Mouse (Mus musculus) heart, embryonic 15.5 days (tissue): ENCODE measurements around the gene Rcl1. TPM values are rescaled to one million over a fixed set of nuclear protein-coding genes. Genes with fewer than 3 reads are reported as not detected.

Source experiments
- ATAC-seq: fragments of 200-750 bp; cut with Nextera tagmentation; replicated peaks from 2 replicates; pipeline ENCODE4 v1.8.0; 2017; ENCODE audit warnings: low read depth, moderate TSS enrichment; ENCODE audit not compliant: insufficient number of reproducible peaks, insufficient read depth, low FRiP score
- H3K27ac ChIP-seq: fragments of 300-500 bp; sonication (generic); 2 replicates; pipeline ENCODE4 v1.5.1; 2015; ENCODE audit warnings: mild to moderate bottlenecking, inconsistent platforms
- H3K27me3 ChIP-seq: fragments of 300-500 bp; sonication (generic); 2 replicates; pipeline ENCODE4 v1.6.1; 2015; ENCODE audit warnings: inconsistent platforms
- H3K36me3 ChIP-seq: fragments of 300-500 bp; sonication (generic); 2 replicates; pipeline ENCODE4 v1.6.1; 2015; ENCODE audit warnings: mild to moderate bottlenecking, inconsistent platforms
- H3K4me1 ChIP-seq: fragments of 300-500 bp; sonication (generic); replicated peaks from 2 replicates; pipeline ENCODE4 v1.6.1; 2015; ENCODE audit warnings: inconsistent platforms
- H3K4me2 ChIP-seq: fragments of 300-500 bp; sonication (generic); 2 replicates; pipeline ENCODE4 v1.6.1; 2015; ENCODE audit warnings: inconsistent platforms, mild to moderate bottlenecking, moderate library complexity
- H3K4me3 ChIP-seq: fragments of 300-500 bp; sonication (generic); 2 replicates; pipeline ENCODE4 v1.5.1; 2015; ENCODE audit warnings: mild to moderate bottlenecking, inconsistent platforms
- H3K9ac ChIP-seq: fragments of 300-500 bp; sonication (generic); 2 replicates; pipeline ENCODE4 v1.6.1; 2015; ENCODE audit warnings: mild to moderate bottlenecking, inconsistent platforms
- H3K9me3 ChIP-seq: fragments of 300-500 bp; sonication (generic); replicated peaks from 2 replicates; pipeline ENCODE4 v1.6.1; 2016; ENCODE audit warnings: inconsistent platforms
- WGBS: fragments of 180-500 bp; shearing (Covaris S2); methylation state at CpG from one replicate; pipeline ENCODE4 v1.1.7; 2015; ENCODE audit warnings: mixed read lengths; 5-methylcytosine and 5-hydroxymethylcytosine counted together
- polyA plus RNA-seq: library from polyadenylated mRNA; unstranded; fragments of >200 nt; fragmentation: Nextera tagmentation; extraction: Ambion mirVana; gene quantifications from 2 replicates; pipeline ENCODE4 v1.2.1, GENCODE M21; 2015

Gene Rcl1
- polyA plus RNA-seq, 1 experiment from 2014 or later = 14.2 TPM

DNA sequence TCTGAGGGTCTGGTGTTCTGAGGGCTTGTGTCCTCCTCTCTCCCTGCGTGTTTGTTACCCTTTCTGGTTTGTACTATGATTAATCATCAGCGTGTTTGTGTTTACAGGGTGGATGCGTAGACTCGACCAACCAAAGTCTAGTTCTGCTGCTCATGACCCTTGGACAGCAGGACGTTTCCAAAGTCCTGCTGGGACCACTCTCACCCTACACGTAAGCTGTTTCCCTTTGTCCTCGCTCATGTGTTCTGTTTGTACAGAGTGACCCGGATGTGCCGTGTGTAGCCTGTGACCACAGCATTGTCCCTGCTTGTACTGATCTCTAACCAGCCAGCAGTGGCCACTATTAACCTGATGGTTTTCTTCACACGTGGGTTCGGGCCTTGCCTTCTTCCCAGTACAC, 33.1 kb downstream of the Rcl1 start:
- peaks cover 31% of the 10 kb centered on the region for H3K36me3 ChIP-seq
- H3K4me3 ChIP-seq = no peak overlapping the region
- WGBS = 91% methylated on average over 11 of the region's 11 CpGs
- H3K4me1 ChIP-seq = 0 out of 2 replicates have a peak, but pooled peaks cover 2% of the 10 kb centered on the region
- no peaks in the 10 kb centered on the region for H3K27me3 ChIP-seq
- no peak overlapping the region for H3K9ac ChIP-seq
- ATAC-seq = no peak
- no peak overlapping the region for H3K4me2 ChIP-seq
- no peak overlapping the region for H3K27ac ChIP-seq
- H3K9me3 ChIP-seq = no peaks in the 10 kb centered on the region

DNA sequence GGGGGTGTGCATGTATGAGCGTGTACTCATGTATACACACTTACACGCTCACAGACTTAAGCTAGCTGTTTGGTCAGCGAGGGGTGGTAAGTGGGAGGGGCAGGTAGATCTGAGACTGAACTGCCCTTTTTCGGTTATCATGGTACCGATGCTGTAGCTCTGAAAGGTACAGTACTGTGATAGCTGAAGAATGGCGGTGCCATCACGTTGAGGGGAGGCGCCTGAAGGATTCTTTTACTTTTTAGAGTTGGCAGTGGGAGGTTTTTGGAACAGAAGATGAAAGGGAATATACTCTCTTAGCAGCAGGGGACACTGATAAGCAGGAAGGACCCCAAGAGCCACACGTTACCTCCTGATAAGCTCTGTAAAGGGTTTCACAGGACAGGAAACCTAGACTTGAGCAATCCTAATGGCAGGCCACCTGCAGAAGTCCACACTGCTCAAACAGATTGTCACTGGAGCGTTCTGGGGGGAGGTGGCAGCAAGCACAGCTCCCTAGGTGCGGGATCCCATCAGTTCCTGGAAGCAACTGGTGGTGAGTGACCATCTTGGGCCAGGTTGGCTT, 34.1 kb downstream of the Rcl1 start:
- Histone ChIP-seq H3K36me3 (peaks cover 31% of the 10 kb centered on the region), H3K27ac (no peak overlapping the region), H3K4me1 (0 out of 2 replicates have a peak, but pooled peaks cover 2% of the 10 kb centered on the region), H3K27me3 (no peaks in the 10 kb centered on the region), H3K9me3 (no peaks in the 10 kb centered on the region), H3K9ac (no peak overlapping the region), H3K4me2 (no peak overlapping the region), H3K4me3 (no peak overlapping the region)
- no peak for ATAC-seq
- 73% methylated on average over 11 of the region's 11 CpGs for WGBS

DNA sequence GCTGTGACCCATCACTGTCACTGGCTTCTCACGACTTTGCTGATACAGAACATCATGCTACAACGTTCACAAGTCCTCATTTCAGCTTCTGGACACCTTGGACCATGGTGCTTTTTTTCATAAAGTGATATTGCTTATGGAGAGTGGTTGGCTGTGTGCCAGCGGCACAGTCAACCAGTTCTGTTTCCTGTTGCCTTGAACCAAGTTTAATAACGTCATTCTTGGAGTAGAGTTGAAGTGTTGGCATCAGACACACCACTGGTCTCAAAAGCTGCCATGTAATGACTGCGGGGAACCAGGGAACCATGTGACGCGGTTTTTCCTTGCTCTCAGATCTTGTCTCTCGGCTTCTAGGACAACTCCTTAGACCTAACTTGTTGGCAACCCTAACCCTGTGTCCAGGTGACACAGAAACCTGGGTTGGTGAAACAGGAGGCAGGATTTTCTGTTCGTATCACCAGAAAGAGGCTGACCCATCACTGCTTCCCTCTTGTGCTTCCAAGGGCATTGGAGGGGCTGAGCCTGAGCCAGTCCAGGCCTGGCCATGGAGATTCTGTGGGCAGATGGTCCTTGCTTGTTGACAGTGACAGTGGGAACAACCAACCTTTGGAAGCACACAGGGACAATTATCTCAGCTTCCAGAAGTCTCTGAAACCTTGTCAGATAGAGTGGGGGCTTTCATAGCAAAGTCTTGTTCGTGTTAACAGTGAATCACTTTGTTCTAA, 37.5 kb downstream of the Rcl1 start:
- no peak for ATAC-seq
- H3K36me3 ChIP-seq = peaks cover 20% of the 10 kb centered on the region; the same call in 1 of the 2 replicates
- 0 out of 2 replicates have a peak, but pooled peaks cover 2% of the 10 kb centered on the region for H3K4me1 ChIP-seq
- H3K27ac ChIP-seq = no peak overlapping the region
- no peak overlapping the region for H3K4me3 ChIP-seq
- 69% methylated on average over 10 of the region's 10 CpGs for WGBS
- no peaks in the 10 kb centered on the region for H3K27me3 ChIP-seq
- no peak overlapping the region for H3K9ac ChIP-seq
- H3K4me2 ChIP-seq = no peak overlapping the region
- H3K9me3 ChIP-seq = no peaks in the 10 kb centered on the region

DNA sequence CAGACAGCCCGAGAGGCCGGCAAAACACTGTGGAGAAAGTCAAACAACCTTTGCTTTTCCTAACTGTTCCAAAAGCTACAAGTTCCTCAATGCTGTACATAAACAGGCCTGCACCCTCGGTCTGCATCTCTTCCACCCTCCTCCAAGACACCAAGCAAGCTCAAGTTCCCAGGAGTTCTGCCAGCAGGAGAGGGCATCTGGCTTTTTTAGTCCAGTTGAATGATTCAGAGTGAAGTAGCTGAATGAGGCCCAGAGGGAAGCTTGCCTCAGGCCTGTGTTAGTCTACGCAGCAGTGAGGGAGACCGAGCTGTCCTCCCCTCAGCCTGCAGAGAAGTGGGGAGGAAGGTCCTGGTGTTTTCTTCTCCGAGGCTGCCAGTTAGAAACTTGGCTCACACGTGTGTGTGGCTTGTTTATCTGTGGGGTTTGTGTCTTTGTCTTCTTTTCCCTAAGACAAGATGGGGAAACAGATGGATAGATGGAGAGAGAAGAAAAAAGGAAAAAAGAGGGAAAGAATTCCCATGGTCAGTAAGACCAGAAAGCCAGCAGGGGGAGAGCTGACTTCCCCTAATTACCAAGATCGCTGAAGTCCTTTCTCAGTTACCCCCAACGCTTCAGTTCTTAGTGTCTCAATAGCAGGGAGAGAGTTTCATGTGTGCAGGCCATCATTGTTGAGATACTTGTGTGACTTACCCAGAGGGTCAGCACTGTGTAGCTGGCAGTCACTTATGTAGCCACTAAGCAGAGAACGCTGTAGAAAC, 38.7 kb downstream of the Rcl1 start:
- no peak for ATAC-seq
- Histone ChIP-seq H3K9ac (no peak overlapping the region), H3K4me1 (0 out of 2 replicates have a peak, but pooled peaks cover 2% of the 10 kb centered on the region), H3K4me2 (no peak overlapping the region), H3K27ac (no peak overlapping the region), H3K9me3 (no peaks in the 10 kb centered on the region), H3K4me3 (no peak overlapping the region), H3K27me3 (no peaks in the 10 kb centered on the region), H3K36me3 (peaks cover 14% of the 10 kb centered on the region; the same call in 1 of the 2 replicates)
- WGBS = 74% methylated on average over 10 of the region's 10 CpGs

DNA sequence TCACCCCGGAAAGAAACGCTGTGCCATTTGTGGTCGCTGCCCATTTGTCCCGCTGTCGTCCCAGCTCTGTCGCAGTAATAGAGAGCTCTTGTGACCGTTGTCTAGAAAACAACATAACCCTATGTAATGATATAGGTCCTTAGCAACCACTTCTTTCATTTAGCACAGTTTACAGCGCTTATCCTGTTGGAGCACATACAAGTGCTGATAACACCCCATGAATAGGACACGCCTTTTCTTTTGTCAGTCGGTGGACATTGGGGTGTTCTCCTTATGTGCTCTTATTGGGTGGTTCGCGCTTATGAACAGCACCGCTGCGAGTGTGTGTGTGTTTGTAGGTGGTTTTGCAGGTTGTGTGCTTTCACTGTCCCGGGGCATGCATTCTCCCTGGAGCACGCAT, 39.8 kb downstream of the Rcl1 start:
- WGBS = 76% methylated on average over 16 of the region's 16 CpGs
- H3K36me3 ChIP-seq = peaks cover 12% of the 10 kb centered on the region; the same call in 1 of the 2 replicates
- no peaks in the 10 kb centered on the region for H3K27me3 ChIP-seq
- no peak overlapping the region for H3K27ac ChIP-seq
- no peaks in the 10 kb centered on the region for H3K9me3 ChIP-seq
- H3K4me3 ChIP-seq = no peak overlapping the region
- H3K9ac ChIP-seq = no peak overlapping the region
- H3K4me2 ChIP-seq = no peak overlapping the region
- ATAC-seq = no peak
- 0 out of 2 replicates have a peak, but pooled peaks cover 2% of the 10 kb centered on the region for H3K4me1 ChIP-seq

DNA sequence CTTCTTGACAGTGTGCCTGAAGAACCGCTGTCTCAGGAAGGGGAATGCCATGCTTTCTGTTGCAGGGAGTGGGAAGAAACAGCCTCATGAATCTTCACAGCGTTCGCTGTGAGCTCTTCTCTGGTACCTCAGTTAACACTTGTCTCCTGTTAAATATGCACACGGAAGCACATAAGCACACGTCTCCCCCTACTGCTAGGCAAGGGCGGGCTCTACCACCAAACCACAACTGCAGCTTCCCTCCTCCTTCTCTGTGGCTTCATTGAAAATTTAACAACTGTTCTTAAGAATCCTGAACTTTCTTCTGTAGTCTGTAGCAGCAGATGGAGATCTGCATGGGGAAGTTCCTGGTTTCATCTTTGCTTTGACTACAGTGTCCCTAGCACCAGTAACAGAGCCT, 41.1 kb downstream of the Rcl1 start:
- Histone ChIP-seq H3K9ac (no peak overlapping the region), H3K36me3 (peaks cover 9% of the 10 kb centered on the region; the same call in 1 of the 2 replicates), H3K27ac (no peak overlapping the region), H3K4me1 (0 out of 2 replicates have a peak, but pooled peaks cover 2% of the 10 kb centered on the region), H3K27me3 (no peaks in the 10 kb centered on the region), H3K4me3 (no peak overlapping the region), H3K9me3 (no peaks in the 10 kb centered on the region), H3K4me2 (no peak overlapping the region)
- 85% methylated on average over 6 of the region's 6 CpGs for whole genome bisulfite sequencing
- ATAC-seq = no peak

DNA sequence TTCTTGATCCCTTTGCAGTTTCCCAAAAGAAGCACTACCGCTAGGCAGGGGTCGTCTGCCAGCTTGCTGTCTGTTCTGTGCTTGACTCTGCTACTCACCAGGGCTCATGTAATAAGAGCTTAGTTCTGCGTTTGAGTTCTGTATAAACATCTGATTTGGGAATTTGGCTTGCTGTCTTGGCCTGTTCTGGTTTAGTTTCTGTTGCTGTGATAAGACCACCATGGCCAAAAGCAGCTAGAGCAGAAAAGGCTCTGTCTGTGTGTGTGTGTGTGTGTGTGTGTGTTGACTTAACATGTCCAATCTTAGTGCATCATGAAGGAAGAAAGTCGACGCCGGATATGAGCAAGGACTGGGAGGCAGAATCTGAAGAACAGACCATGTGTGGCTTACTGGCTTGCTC, 44.2 kb downstream of the Rcl1 start:
- Histone ChIP-seq H3K4me3 (no peak overlapping the region), H3K36me3 (peaks cover 9% of the 10 kb centered on the region; the same call in 1 of the 2 replicates), H3K9ac (no peak overlapping the region), H3K9me3 (no peaks in the 10 kb centered on the region), H3K27ac (no peak overlapping the region), H3K4me1 (no peaks in the 10 kb centered on the region), H3K4me2 (no peak overlapping the region), H3K27me3 (no peaks in the 10 kb centered on the region)
- WGBS = 75% methylated on average over 6 of the region's 6 CpGs
- no peak for ATAC-seq

DNA sequence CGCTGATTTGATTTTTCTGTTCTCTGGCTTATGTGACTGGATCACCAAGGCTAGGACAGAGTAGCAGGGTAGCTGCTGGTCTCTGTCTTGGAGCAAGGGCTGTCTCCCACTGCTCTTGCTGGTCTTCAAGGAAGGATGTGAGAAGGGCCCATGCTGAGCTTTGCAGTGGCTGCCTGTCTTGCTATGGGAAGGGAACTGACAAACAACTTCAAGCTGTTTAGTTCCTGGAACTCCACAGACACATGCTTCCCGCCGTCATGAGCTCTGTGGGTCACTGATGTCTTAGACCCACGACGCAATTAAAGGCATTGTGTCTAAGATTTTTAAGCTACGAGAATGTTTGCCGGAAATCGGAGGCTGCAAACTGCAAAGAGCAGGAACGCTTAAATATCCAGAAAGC, 45.6 kb downstream of the Rcl1 start:
- no peak overlapping the region for H3K4me2 ChIP-seq
- H3K27me3 ChIP-seq = no peaks in the 10 kb centered on the region
- no peak overlapping the region for H3K9ac ChIP-seq
- H3K36me3 ChIP-seq = peaks cover 9% of the 10 kb centered on the region; the same call in 1 of the 2 replicates
- H3K4me3 ChIP-seq = no peak overlapping the region
- 82% methylated on average over 9 of the region's 9 CpGs for WGBS
- no peaks in the 10 kb centered on the region for H3K9me3 ChIP-seq
- no peak overlapping the region for H3K27ac ChIP-seq
- ATAC-seq = no peak
- no peaks in the 10 kb centered on the region for H3K4me1 ChIP-seq

DNA sequence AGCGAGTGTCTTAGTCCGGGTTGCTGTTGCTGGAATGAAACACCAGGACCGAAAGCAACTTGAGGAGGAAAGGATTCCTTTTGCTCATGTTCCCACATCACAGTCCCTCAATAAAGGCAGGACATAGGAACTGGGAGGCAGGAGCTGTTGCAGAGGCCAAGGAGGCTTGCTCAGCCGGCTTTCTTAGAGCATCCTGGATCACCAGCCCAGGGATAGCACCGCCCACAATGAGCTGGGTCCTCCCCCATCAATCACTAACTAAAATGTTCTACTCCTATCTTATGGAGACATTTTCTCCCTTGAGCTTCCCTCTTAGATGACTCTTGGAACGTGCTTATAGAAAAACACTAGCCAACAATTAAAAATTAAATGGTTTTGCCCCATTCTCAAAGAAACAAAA, 48.4 kb downstream of the Rcl1 start:
- no peaks in the 10 kb centered on the region for H3K27me3 ChIP-seq
- 65% methylated on average over 6 of the region's 6 CpGs for WGBS
- no peaks in the 10 kb centered on the region for H3K9me3 ChIP-seq
- H3K36me3 ChIP-seq = 0 out of 2 replicates have a peak, but pooled peaks cover 2% of the 10 kb centered on the region
- H3K27ac ChIP-seq = no peak overlapping the region
- no peak overlapping the region for H3K9ac ChIP-seq
- ATAC-seq = no peak
- H3K4me2 ChIP-seq = no peak overlapping the region
- no peaks in the 10 kb centered on the region for H3K4me1 ChIP-seq
- H3K4me3 ChIP-seq = no peak overlapping the region

DNA sequence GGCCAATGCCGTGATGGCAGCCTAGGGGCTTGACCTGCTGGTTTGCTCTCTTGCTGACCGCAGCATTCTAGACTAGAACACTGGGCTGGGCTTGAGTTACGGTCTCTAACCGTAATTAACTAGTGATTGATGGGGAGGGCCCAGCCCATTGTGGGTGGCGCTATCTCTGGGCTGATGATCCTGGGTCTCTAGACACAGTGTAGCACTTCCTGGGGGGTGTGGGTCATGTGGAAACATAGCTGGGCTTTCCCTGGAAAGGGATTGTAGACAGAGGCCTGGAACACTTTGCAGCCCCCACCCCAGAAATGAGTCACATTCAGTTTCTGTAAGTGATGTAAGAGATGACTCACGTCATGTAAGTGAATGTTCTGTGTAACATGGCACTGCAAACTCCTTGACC, 48.9 kb downstream of the Rcl1 start:
- H3K4me1 ChIP-seq = no peaks in the 10 kb centered on the region
- no peak overlapping the region for H3K4me3 ChIP-seq
- no peaks in the 10 kb centered on the region for H3K36me3 ChIP-seq
- no peak overlapping the region for H3K9ac ChIP-seq
- H3K27me3 ChIP-seq = no peaks in the 10 kb centered on the region
- no peak overlapping the region for H3K4me2 ChIP-seq
- no peak overlapping the region for H3K27ac ChIP-seq
- ATAC-seq = no peak
- H3K9me3 ChIP-seq = no peaks in the 10 kb centered on the region
- 66% methylated on average over 6 of the region's 6 CpGs for WGBS

DNA sequence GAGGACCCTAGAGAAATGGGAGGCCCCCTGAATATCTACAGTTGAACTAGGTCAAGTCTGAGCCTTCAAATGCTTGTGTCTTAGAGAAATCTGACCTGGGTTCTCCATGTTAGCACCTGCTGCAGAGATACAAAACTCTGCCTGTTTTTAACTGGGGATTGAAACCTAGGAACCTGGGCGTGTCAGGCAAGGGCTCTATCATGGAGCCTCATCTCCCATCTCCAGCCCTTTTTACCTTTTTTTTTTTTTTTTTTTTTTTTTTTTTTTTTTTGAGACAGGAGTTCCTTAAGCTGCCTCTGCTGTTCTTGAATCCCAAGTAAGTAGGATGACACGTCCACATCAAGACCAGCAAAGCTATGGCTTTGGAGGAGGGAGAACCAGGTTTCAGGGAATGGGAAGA, 50.3 kb downstream of the Rcl1 start:
- no peaks in the 10 kb centered on the region for H3K9me3 ChIP-seq
- no peak overlapping the region for H3K4me2 ChIP-seq
- no peak overlapping the region for H3K9ac ChIP-seq
- no peaks in the 10 kb centered on the region for H3K36me3 ChIP-seq
- H3K27me3 ChIP-seq = no peaks in the 10 kb centered on the region
- ATAC-seq = no peak
- H3K4me1 ChIP-seq = no peaks in the 10 kb centered on the region
- no peak overlapping the region for H3K4me3 ChIP-seq
- H3K27ac ChIP-seq = no peak overlapping the region
- WGBS = 75% methylated on average over 2 of the region's 2 CpGs
